Mouse (Mus musculus): ENCODE measurements around the gene Insyn1.

GRCm38 (mm10) chr9:58533322-58533721 is 44.9 kb downstream of the Insyn1 start:
- TF ChIP-seq POLR2A (IDR thresholded peaks at IDR 0.05; ENCODE audit: low read depth, low read length) (no peak), UBTF (IDR thresholded peaks at IDR 0.05; ENCODE audit: low read depth, low read length) (no peak), JUND (conservative IDR thresholded peaks at IDR 0.05; ENCODE audit: low read depth, low read length) (no peak), CHD2 (IDR thresholded peaks at IDR 0.05; ENCODE audit: low read length) (no peak), MAX (IDR thresholded peaks at IDR 0.05; ENCODE audit: low read length) (no peak), POLR2AphosphoS2 (IDR thresholded peaks at IDR 0.05; ENCODE audit: low read depth, low read length) (no peak), USF1 (IDR thresholded peaks at IDR 0.05; ENCODE audit: low read depth, low read length) (no peak)

Measured in CH12.LX (cell line).